Mouse (Mus musculus) liver, embryonic 15.5 days (tissue): ENCODE data around the gene Tnfsf18. TPM values are rescaled to one million over a fixed set of nuclear protein-coding genes. Genes with fewer than 3 reads are reported as not detected.

Experiments used
- ATAC-seq: fragments of 200-750 bp; cut with Nextera tagmentation; 2 replicates; pipeline ENCODE4 v1.8.0; 2017; ENCODE audit warnings: moderate number of reproducible peaks, mild to moderate bottlenecking, moderate library complexity; ENCODE audit not compliant: insufficient read depth
- H3K27ac ChIP-seq: fragments of 300-500 bp; sonication (generic); replicated peaks from 2 replicates; pipeline ENCODE4 v1.5.1; 2015; ENCODE audit warnings: mild to moderate bottlenecking, inconsistent platforms
- H3K27me3 ChIP-seq: fragments of 300-500 bp; sonication (generic); 2 replicates; pipeline ENCODE4 v1.6.1; 2015; ENCODE audit warnings: mild to moderate bottlenecking, inconsistent platforms
- H3K36me3 ChIP-seq: fragments of 300-500 bp; sonication (generic); replicated peaks from 2 replicates; pipeline ENCODE4 v1.6.1; 2015; ENCODE audit warnings: moderate library complexity, mild to moderate bottlenecking, inconsistent platforms
- H3K4me1 ChIP-seq: fragments of 300-500 bp; sonication (generic); replicated peaks from 2 replicates; pipeline ENCODE4 v1.6.1; 2015; ENCODE audit warnings: inconsistent platforms
- H3K4me2 ChIP-seq: fragments of 300-500 bp; sonication (generic); 2 replicates; pipeline ENCODE4 v1.6.1; 2015; ENCODE audit warnings: moderate library complexity, mild to moderate bottlenecking, inconsistent platforms
- H3K4me3 ChIP-seq: fragments of 300-500 bp; sonication (generic); replicated peaks from 2 replicates; pipeline ENCODE4 v1.5.1; 2015; ENCODE audit warnings: mild to moderate bottlenecking, inconsistent platforms
- H3K9ac ChIP-seq: fragments of 300-500 bp; sonication (generic); 2 replicates; pipeline ENCODE4 v1.6.1; 2015; ENCODE audit warnings: moderate library complexity, mild to moderate bottlenecking, inconsistent platforms
- H3K9me3 ChIP-seq: fragments of 300-500 bp; sonication (generic); replicated peaks from 2 replicates; pipeline ENCODE4 v1.6.1; 2016; ENCODE audit warnings: inconsistent platforms
- WGBS: fragments of 180-500 bp; shearing (Covaris S2); methylation state at CpG from one replicate; pipeline ENCODE4 v1.1.7; 2015; ENCODE audit warnings: mixed read lengths; ENCODE audit not compliant: insufficient replicate concordance; 5-methylcytosine and 5-hydroxymethylcytosine counted together
- polyA plus RNA-seq: library from polyadenylated mRNA; unstranded; fragments of >200 nt; fragmentation: Nextera tagmentation; extraction: Ambion mirVana; gene quantifications from 2 replicates; pipeline ENCODE4 v1.2.1, GENCODE M21; 2015

The Tnfsf18 gene
- polyA plus RNA-seq: 0.07 TPM in 1 of 2 replicates, not detected in the other

DNA sequence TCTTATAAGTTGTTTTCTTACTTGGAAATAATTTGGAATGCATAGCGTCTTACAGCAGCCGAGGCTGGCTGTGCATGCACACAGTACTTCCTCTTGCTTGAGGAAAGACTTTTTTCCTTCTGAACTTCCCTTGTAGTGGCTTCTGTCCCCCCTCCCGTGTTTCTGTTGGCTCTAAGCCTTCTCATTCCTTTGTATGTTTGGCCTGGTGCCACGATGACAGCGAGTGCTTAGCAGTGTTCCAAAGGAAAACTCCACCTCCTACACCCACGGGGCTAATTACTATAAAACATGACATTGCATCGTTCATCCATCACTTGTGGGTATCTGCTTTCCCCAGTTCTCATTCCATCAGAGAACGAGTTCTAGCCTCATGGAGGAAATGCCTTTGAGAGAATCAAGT, at the start of gene Tnfsf18:
Gene Tnfsf18 (plus strand): TSS at position 313 of the 400 bp plus-strand sequence.
- WGBS: 37% methylated on average over 8 of the region's 8 CpGs
- Histone ChIP-seq H3K27ac (no peak within 1 kb of the TSS), H3K4me2 (no peak within 1 kb of the TSS), H3K27me3 (no peaks in the 10 kb centered on the region), H3K36me3 (no peaks in the 10 kb centered on the region), H3K4me3 (no peak within 1 kb of the TSS), H3K9me3 (no peaks in the 10 kb centered on the region), H3K9ac (no peak within 1 kb of the TSS), H3K4me1 (no peaks in the 10 kb centered on the region)
- no peak for ATAC-seq

DNA sequence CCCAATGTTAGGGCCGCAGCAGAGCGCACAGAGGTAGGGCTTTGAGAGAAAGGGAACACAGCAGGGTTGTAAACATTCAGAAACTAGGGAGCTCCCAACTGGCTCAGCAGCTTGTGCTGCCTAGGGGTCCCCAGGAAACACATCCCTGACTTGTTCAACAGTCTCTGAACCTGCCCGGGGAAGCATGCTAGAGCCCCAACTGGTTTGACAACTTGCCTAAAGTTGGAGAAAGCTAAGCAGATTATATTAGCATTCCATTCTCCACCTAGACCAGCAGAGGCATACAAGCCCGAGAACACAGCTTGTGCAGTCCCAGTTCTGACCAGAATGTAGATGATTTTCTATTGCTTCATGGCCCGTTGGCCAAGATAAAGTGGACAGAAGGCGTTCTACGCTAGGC, 49.6 kb upstream of the Tnfsf18 start:
- H3K27ac ChIP-seq: no peak overlapping the region
- 71% methylated on average over 7 of the region's 7 CpGs for WGBS

DNA sequence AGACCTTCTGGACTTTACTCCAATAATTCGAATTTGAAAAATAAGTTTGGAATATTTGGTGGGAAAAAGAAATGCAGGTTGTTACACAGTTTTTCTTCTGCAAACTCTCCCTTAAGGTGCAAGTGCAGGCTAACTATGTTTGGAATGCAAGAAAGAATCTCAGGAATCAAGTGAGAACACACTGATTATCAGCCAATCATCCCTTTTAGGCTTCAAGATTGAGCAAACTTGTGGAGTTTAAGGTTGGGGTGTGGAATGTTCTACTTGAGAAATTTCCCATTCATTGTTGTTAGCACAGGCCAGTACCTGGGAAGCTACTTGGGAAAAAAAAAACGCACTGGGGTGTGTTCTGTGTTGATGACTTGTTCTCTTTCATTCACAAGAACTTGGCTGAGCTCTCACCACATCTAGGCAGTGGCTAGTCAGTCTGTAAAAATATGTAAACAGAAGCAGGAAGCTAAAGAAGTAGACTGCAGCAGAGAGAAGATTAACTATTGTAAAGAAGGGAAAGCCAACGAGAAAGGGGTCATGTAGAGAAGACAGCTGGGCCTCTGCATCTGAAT, 42.7 kb upstream of the Tnfsf18 start:
- H3K27ac ChIP-seq: no peak overlapping the region
- no peak for ATAC-seq

More for the DNA sequence above, 49.6 kb upstream of the Tnfsf18 start:
- Histone ChIP-seq H3K4me2 (no peak overlapping the region), H3K36me3 (no peaks in the 10 kb centered on the region), H3K9ac (no peak overlapping the region), H3K4me3 (no peak overlapping the region), H3K9me3 (no peaks in the 10 kb centered on the region), H3K4me1 (no peaks in the 10 kb centered on the region), H3K27me3 (no peaks in the 10 kb centered on the region)
- no peak for ATAC-seq

DNA sequence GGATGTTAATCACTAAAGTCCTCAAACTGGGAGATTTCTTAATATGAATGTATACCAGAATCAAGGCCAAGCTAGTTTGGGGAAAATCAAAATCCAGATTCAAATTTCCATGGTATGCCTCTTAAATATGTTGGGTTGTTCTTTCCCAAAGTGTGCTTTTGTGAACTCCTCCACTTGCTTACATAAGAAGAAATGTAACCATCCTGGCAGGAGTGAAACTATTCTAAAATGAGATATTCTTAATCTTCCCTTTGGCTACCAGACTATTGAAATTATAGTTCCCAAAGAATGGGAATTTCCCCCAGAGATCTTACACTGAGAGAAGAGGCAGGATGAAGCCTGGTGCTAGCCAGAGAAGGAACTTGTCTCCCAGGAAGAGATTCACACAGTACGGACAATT, 42.2 kb upstream of the Tnfsf18 start:
- ATAC-seq: no peak
- no peak overlapping the region for H3K4me2 ChIP-seq
- no peak overlapping the region for H3K27ac ChIP-seq
- H3K4me3 ChIP-seq: no peak overlapping the region
- H3K27me3 ChIP-seq: no peaks in the 10 kb centered on the region
- 67% methylated on average over 1 of the region's 1 CpGs for WGBS
- no peaks in the 10 kb centered on the region for H3K4me1 ChIP-seq
- no peak overlapping the region for H3K9ac ChIP-seq
- no peaks in the 10 kb centered on the region for H3K36me3 ChIP-seq
- H3K9me3 ChIP-seq: no peaks in the 10 kb centered on the region

More for the DNA sequence above, 42.7 kb upstream of the Tnfsf18 start:
- Histone ChIP-seq H3K9ac (no peak overlapping the region), H3K27me3 (no peaks in the 10 kb centered on the region), H3K4me1 (no peaks in the 10 kb centered on the region), H3K4me3 (no peak overlapping the region), H3K36me3 (no peaks in the 10 kb centered on the region), H3K4me2 (no peak overlapping the region), H3K9me3 (no peaks in the 10 kb centered on the region)
- WGBS: 23% methylated on average over 3 of the region's 3 CpGs

DNA sequence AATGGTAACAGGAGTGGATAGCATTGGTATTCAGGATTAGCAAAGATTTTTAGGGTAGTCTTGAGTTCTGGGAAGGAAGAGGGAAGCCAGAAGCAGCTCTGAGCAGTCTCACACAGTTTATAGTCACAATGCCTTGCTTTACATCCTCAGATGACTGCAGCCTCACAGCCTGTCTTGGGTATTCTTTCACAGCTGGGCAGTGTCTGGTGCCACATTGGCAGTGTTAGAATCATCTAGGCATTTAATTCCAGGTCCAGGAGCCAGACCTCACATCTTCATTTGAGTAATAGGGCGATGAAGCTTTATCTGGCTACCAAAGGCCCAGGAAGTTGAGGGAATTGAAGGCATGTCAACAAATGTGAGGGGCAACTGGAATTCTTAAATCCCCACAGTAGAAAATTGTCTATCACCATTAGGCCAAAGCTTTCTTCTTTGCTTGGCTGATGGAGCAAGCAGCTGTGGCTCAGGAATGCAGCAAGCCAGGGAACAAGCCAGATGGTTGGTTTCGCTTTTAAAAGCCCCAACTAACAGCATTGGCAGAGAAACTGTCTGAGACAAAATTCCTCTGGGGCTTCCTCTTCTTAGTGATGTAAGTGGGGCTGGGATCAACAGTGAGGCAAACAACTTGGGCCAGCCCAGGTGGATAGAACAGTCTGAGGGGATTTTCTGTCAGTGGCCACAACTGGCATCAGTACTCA, 30.9 kb upstream of the Tnfsf18 start:
- Histone ChIP-seq H3K27ac (no peak overlapping the region), H3K9ac (no peak overlapping the region), H3K27me3 (no peaks in the 10 kb centered on the region), H3K9me3 (no peaks in the 10 kb centered on the region), H3K4me2 (no peak overlapping the region), H3K36me3 (no peaks in the 10 kb centered on the region), H3K4me1 (no peaks in the 10 kb centered on the region), H3K4me3 (no peak overlapping the region)
- no peak for ATAC-seq
- 43% methylated on average over 2 of the region's 2 CpGs for WGBS

DNA sequence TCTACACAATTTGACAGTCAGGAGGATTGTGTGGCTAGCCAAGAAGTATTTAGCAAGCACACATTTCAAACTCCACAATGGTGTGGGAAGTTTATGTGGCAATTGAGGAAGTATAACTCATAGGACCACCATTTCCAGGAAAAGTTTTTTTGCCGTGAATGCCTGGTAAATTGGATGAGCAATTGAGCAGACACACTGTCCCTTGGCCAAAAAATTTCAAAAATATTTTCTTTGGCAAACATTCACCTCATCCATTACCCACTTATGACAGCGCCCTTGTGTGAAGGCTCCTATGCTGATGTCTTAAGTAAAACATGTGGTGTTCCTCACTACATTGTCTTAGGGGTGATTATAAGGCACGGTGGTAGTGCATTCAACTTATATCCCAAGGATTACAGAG, 17.2 kb upstream of the Tnfsf18 start:
- Histone ChIP-seq H3K27ac (no peak overlapping the region), H3K4me3 (no peak overlapping the region), H3K4me1 (no peaks in the 10 kb centered on the region), H3K36me3 (no peaks in the 10 kb centered on the region), H3K9ac (no peak overlapping the region), H3K27me3 (no peaks in the 10 kb centered on the region), H3K9me3 (no peaks in the 10 kb centered on the region), H3K4me2 (no peak overlapping the region)
- 48% methylated on average over 3 of the region's 3 CpGs for WGBS
- no peak for ATAC-seq

DNA sequence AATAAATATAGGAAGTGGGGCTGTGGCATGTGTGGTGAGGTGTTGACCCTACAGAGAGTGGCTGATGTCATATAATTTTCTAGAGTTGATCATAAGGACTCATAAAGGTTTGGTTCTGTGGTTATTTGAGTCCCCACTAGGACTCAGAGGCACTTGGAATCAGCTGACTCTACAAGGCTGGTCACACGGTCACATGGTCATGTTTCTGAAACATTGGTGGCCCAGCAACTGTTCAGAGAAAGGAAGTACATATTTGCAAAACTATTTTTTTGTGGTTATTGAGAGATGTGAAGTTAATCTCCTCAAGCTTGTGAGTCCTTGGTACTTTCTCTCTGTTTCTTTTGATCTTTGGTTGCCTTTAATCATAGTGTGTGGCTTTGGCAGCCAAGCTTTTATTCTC, 14.6 kb upstream of the Tnfsf18 start:
- H3K4me2 ChIP-seq: no peak overlapping the region
- H3K4me3 ChIP-seq: no peak overlapping the region
- no peaks in the 10 kb centered on the region for H3K36me3 ChIP-seq
- H3K9ac ChIP-seq: no peak overlapping the region
- WGBS: 65% methylated on average over 1 of the region's 1 CpGs
- no peak overlapping the region for H3K27ac ChIP-seq
- H3K4me1 ChIP-seq: no peaks in the 10 kb centered on the region
- H3K9me3 ChIP-seq: no peaks in the 10 kb centered on the region
- no peaks in the 10 kb centered on the region for H3K27me3 ChIP-seq
- no peak for ATAC-seq

DNA sequence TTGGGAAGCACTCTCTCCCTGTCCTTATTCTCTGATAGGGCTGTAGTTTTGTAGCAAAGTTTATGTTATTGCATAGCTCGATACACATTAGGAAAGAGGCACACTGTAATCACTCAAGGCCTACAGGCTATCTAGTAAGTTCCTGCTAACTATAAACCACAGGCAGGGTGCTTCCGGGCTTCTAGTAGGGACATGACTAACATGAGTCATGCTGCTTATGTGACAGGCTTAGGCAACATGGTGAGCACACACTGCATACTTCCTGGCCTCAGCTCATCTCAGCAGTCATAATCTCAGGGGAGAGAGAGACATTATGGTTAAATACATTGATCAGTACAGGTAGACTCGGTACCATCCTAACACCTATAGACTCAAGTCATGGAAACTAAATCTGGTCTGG, 12.2 kb upstream of the Tnfsf18 start:
- H3K27me3 ChIP-seq: no peaks in the 10 kb centered on the region
- no peak overlapping the region for H3K27ac ChIP-seq
- no peak overlapping the region for H3K4me2 ChIP-seq
- H3K4me3 ChIP-seq: no peak overlapping the region
- 44% methylated on average over 3 of the region's 3 CpGs for WGBS
- no peaks in the 10 kb centered on the region for H3K4me1 ChIP-seq
- H3K9ac ChIP-seq: no peak overlapping the region
- no peaks in the 10 kb centered on the region for H3K36me3 ChIP-seq
- no peak; the same call in 1 of the 2 replicates for ATAC-seq
- no peaks in the 10 kb centered on the region for H3K9me3 ChIP-seq

DNA sequence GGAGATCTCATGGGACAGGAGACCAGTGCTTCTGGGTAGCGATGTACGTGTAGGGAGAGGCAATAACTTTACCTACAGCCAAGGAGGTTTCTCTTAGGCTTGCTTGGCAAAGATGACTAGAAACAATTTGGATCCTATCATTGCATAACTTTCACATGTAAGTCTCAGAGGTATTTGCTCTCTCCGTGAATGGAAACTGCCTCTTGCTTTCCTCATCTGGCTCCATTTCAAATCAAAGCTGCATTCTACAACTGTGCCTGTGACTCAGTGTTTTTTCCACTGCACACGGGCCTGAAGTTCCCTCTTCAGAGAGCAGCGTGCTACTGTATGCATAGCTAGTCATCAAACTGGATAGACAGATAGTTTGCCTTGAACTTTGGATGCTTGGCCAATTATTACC, 7.4 kb upstream of the Tnfsf18 start:
- H3K4me1 ChIP-seq: no peaks in the 10 kb centered on the region
- H3K27ac ChIP-seq: no peak overlapping the region
- no peak overlapping the region for H3K9ac ChIP-seq
- no peak for ATAC-seq
- H3K4me3 ChIP-seq: no peak overlapping the region
- H3K9me3 ChIP-seq: no peaks in the 10 kb centered on the region
- H3K36me3 ChIP-seq: no peaks in the 10 kb centered on the region
- no peaks in the 10 kb centered on the region for H3K27me3 ChIP-seq
- WGBS: 52% methylated on average over 5 of the region's 5 CpGs
- H3K4me2 ChIP-seq: no peak overlapping the region

DNA sequence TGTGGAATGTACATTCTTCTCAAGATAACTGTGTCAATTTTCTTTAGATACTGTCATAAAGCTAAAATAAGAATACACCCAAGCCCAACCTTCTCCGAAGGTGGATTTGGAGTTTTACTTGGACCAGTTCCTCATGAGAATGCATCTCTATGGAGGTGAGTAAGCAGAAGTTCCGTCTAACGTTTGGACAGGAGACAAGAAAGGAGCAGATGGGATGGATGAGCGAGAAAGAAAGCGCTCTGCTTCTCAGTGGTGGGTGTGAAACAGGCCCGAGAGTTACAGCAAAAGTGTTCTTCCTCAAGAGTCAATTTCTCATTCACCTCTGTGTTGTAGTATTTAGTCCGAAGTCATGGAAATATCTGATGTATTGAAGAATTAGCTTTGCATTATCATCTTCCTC, 2.7 kb upstream of the Tnfsf18 start:
- Histone ChIP-seq H3K27me3 (no peaks in the 10 kb centered on the region), H3K4me2 (no peak overlapping the region), H3K36me3 (no peaks in the 10 kb centered on the region), H3K9ac (no peak overlapping the region), H3K27ac (no peak overlapping the region), H3K4me1 (no peaks in the 10 kb centered on the region), H3K4me3 (no peak overlapping the region), H3K9me3 (no peaks in the 10 kb centered on the region)
- 65% methylated on average over 7 of the region's 7 CpGs for WGBS
- ATAC-seq: no peak

DNA sequence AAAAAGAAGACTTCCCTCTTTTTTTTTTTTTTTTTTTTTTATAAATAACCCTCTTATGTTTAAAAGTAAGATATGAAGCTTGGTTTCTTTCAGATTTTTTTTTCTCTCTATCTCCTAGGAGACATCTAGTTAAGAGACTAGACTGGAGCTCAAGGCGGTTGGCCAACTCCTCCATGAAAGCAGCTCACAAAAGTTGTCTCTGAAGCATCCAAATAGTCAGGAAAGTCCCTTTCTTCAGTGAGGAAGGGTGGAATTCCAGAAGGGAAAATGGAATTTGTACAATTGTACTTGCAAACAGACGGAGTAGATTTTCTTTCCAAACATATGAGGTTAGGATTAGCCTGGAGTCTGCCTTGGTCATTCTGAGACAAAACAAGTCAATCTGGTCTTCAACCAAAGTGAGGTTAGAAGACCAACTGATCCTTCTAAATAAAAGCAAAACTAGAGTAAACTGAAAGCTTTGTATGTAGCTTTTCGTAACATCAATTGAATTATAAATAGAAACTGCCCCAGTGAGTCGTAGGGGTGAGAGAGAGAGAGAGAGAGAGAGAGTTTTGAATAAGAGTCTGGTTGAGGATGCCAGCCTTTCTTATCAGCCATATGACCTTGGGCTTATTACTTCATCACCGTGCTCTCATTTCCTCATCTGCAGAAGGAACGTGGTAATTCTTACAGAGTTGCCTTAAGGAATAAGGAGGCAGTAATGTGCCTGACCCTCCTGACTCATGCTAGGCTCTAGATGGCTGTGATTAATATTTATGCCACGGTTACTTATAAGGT, 2.6 kb downstream of the Tnfsf18 start:
- Histone ChIP-seq H3K36me3 (no peaks in the 10 kb centered on the region), H3K4me2 (no peak overlapping the region), H3K9ac (no peak overlapping the region), H3K4me1 (no peaks in the 10 kb centered on the region), H3K4me3 (no peak overlapping the region), H3K9me3 (no peaks in the 10 kb centered on the region), H3K27me3 (no peaks in the 10 kb centered on the region), H3K27ac (no peak overlapping the region)
- 42% methylated on average over 7 of the region's 7 CpGs for WGBS
- ATAC-seq: no peak
